ENCODE assay signal across 14 mouse cellular contexts in the genomic region with DNA sequence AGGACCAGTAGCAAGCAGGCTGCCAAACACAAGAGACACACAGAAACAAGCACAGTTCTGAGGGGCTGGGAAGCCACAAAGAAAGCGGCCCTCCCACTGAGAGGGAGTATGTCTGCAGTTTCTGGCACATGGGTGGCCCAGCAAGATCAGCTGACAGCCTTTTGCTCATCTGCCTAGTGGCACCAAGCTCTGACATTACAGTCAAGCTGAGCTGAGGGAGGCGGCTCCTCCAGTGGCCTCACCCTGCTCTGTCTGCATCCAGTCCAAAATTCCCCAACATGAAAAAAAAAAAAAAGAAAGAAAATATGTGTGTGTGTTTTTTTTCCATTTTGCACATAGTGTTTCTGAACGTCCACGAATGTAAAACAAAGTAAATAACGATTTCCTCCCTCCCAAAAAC.
DNase-seq lines count a peak whose midpoint lies in the region; ATAC-seq and TF ChIP-seq lines count a peak whose summit lies in the region.
"Had no signal": no experiment of that assay in that cellular context is flagged by ENCODE, and none has a peak within 500 bp of the region (broad histone marks: within the 10 kb centered on the region; RNA-seq: fewer than 3 reads in every experiment).

No protein-coding gene starts in this region.

- H3K27ac ChIP-seq in hindbrain, embryonic 10.5 days = peak overlapping the region; percentile 35; the same call in 1 of the 2 replicates
- H3K27ac ChIP-seq in hindbrain, postnatal 0 days = no peak overlapping the region
- 0 out of 2 replicates have a peak overlapping the region, but pooled peaks have one; percentile 33 for H3K27ac ChIP-seq in midbrain, embryonic 10.5 days (replicated peaks)
- no peak overlapping the region for H3K27ac ChIP-seq in midbrain, embryonic 13.5 days
- H3K27ac ChIP-seq in kidney, postnatal 0 days = peak overlapping the region; percentile 82
- H3K27ac ChIP-seq in stomach, embryonic 14.5 days (ENCODE audit: low read length) = peak overlapping the region; percentile 55; the same call in 1 of the 2 replicates
- H3K27ac ChIP-seq: liver, embryonic 14.5 days had no signal

- intact Hi-C loops in left cerebral cortex, postnatal 36 days (cut with DNase I) = no loop called here

- no peak overlapping the region for H3K4me2 ChIP-seq in hindbrain, postnatal 0 days (ENCODE audit: low read depth, low read length)
- no peak overlapping the region for H3K4me2 ChIP-seq in midbrain, embryonic 13.5 days (replicated peaks)
- H3K4me2 ChIP-seq in kidney, postnatal 0 days (ENCODE audit: low read length) = no peak overlapping the region
- no peak overlapping the region for H3K4me2 ChIP-seq in stomach, embryonic 14.5 days (replicated peaks; ENCODE audit: low read depth, low read length)

- no peak for ATAC-seq in hindbrain, postnatal 0 days
- no peak for ATAC-seq in midbrain, embryonic 13.5 days
- ATAC-seq in kidney, postnatal 0 days (replicated peaks; ENCODE audit: low FRiP score, low read depth) = no peak; the same call in 1 of the 2 replicates
- ATAC-seq in stomach, embryonic 14.5 days (ENCODE audit: insufficient number of reproducible peaks, insufficient read depth, low FRiP score, low read depth) = no peak

- DNase-seq in hindbrain, embryonic 10.5 days (ENCODE audit: low spot score) = no peak
- no peak for DNase-seq in hindbrain, postnatal 0 days (ENCODE audit: low spot score)
- DNase-seq in midbrain, embryonic 10.5 days (ENCODE audit: low spot score) = no peak
- DNase-seq in kidney, postnatal 0 days (ENCODE audit: low spot score) = peak; percentile 90
- no peak for DNase-seq in left cerebral cortex, postnatal 36 days (ENCODE audit: low spot score in 2 of 2)
- DNase-seq in embryo, embryonic 10.5 days (ENCODE audit: low spot score) = no peak
- DNase-seq: adrenal gland, postnatal 25 days; cerebellum, postnatal 36 days; heart, adult 18-20 months; midbrain, embryonic 14.5 days; spleen, adult 18-20 months had no signal

- H3K9ac ChIP-seq in hindbrain, postnatal 0 days (replicated peaks; ENCODE audit: low read length) = no peak overlapping the region
- no peak overlapping the region for H3K9ac ChIP-seq in midbrain, embryonic 13.5 days (replicated peaks)
- H3K9ac ChIP-seq in kidney, postnatal 0 days (ENCODE audit: low read depth, low read length) = no peak overlapping the region; the same call in 1 of the 2 replicates
- H3K9ac ChIP-seq in stomach, embryonic 14.5 days (replicated peaks; ENCODE audit: low read depth, low read length) = no peak overlapping the region
- H3K9ac ChIP-seq: liver, embryonic 14.5 days had no signal

- no peaks in the 10 kb centered on the region for H3K27me3 ChIP-seq in hindbrain, embryonic 10.5 days (ENCODE audit: insufficient read depth, poor library complexity, severe bottlenecking)
- no peaks in the 10 kb centered on the region for H3K27me3 ChIP-seq in hindbrain, postnatal 0 days (ENCODE audit: insufficient read depth, low read length)
- H3K27me3 ChIP-seq in midbrain, embryonic 10.5 days (ENCODE audit: low read depth, poor library complexity, severe bottlenecking) = no peaks in the 10 kb centered on the region
- no peaks in the 10 kb centered on the region for H3K27me3 ChIP-seq in midbrain, embryonic 13.5 days
- no peaks in the 10 kb centered on the region for H3K27me3 ChIP-seq in kidney, postnatal 0 days (ENCODE audit: insufficient read depth, low read length)
- no peaks in the 10 kb centered on the region for H3K27me3 ChIP-seq in stomach, embryonic 14.5 days (ENCODE audit: control insufficient read depth, insufficient read depth, low read length)

- WGBS in hindbrain, embryonic 10.5 days = 84% methylated on average over 5 of the region's 5 CpGs
- 65% methylated on average over 5 of the region's 5 CpGs for WGBS in hindbrain, postnatal 0 days
- WGBS in midbrain, embryonic 10.5 days = 86% methylated on average over 5 of the region's 5 CpGs
- 84% methylated on average over 5 of the region's 5 CpGs for WGBS in midbrain, embryonic 13.5 days
- 41% methylated on average over 5 of the region's 5 CpGs for WGBS in kidney, postnatal 0 days
- WGBS in stomach, embryonic 14.5 days = 50% methylated on average over 5 of the region's 5 CpGs

- peaks cover 8% of the 10 kb centered on the region; the same call in 1 of the 2 replicates for H3K4me1 ChIP-seq in hindbrain, embryonic 10.5 days (replicated peaks)
- H3K4me1 ChIP-seq in hindbrain, postnatal 0 days (ENCODE audit: insufficient read depth, low read length) = no peaks in the 10 kb centered on the region
- H3K4me1 ChIP-seq in midbrain, embryonic 10.5 days = peaks cover 10% of the 10 kb centered on the region; the same call in 1 of the 2 replicates
- H3K4me1 ChIP-seq in midbrain, embryonic 13.5 days (replicated peaks) = peaks cover 17% of the 10 kb centered on the region
- 0 out of 2 replicates have a peak, but pooled peaks cover 10% of the 10 kb centered on the region for H3K4me1 ChIP-seq in kidney, postnatal 0 days (replicated peaks; ENCODE audit: insufficient read depth, low read length)
- H3K4me1 ChIP-seq in stomach, embryonic 14.5 days (ENCODE audit: control insufficient read depth, insufficient read depth, low read length) = 0 out of 2 replicates have a peak, but pooled peaks cover 8% of the 10 kb centered on the region

- H3K36me3 ChIP-seq in hindbrain, embryonic 10.5 days = no peaks in the 10 kb centered on the region
- no peaks in the 10 kb centered on the region for H3K36me3 ChIP-seq in hindbrain, postnatal 0 days (ENCODE audit: insufficient read depth, low read length)
- H3K36me3 ChIP-seq in midbrain, embryonic 10.5 days = no peaks in the 10 kb centered on the region
- no peaks in the 10 kb centered on the region for H3K36me3 ChIP-seq in midbrain, embryonic 13.5 days
- H3K36me3 ChIP-seq in kidney, postnatal 0 days (ENCODE audit: insufficient read depth, low read length) = no peaks in the 10 kb centered on the region
- no peaks in the 10 kb centered on the region for H3K36me3 ChIP-seq in stomach, embryonic 14.5 days (ENCODE audit: control insufficient read depth, insufficient read depth, low read length)

- no peak for TF ChIP-seq CTCF in hindbrain, postnatal 0 days (IDR thresholded peaks at IDR 0.05; ENCODE audit: low read depth)
- TF ChIP-seq CTCF in kidney, postnatal 0 days (IDR thresholded peaks at IDR 0.05; ENCODE audit: low read depth) = 0 out of 2 replicates have a peak, but pooled peaks have one; percentile 4

- no peaks in the 10 kb centered on the region for H3K9me3 ChIP-seq in hindbrain, embryonic 10.5 days
- no peaks in the 10 kb centered on the region for H3K9me3 ChIP-seq in hindbrain, postnatal 0 days (ENCODE audit: low read length)
- H3K9me3 ChIP-seq in midbrain, embryonic 10.5 days (replicated peaks) = no peaks in the 10 kb centered on the region
- H3K9me3 ChIP-seq in midbrain, embryonic 13.5 days = no peaks in the 10 kb centered on the region; the same call in 1 of the 2 replicates
- H3K9me3 ChIP-seq in kidney, postnatal 0 days (replicated peaks; ENCODE audit: low read length) = no peaks in the 10 kb centered on the region
- H3K9me3 ChIP-seq in stomach, embryonic 14.5 days (ENCODE audit: control insufficient read depth, low read depth, low read length) = no peaks in the 10 kb centered on the region

- H3K4me3 ChIP-seq in hindbrain, embryonic 10.5 days = no peak overlapping the region
- no peak overlapping the region for H3K4me3 ChIP-seq in hindbrain, postnatal 0 days (ENCODE audit: low read length)
- no peak overlapping the region for H3K4me3 ChIP-seq in midbrain, embryonic 10.5 days
- H3K4me3 ChIP-seq in midbrain, embryonic 13.5 days (replicated peaks) = no peak overlapping the region
- no peak overlapping the region for H3K4me3 ChIP-seq in kidney, postnatal 0 days (replicated peaks; ENCODE audit: low read depth, low read length)
- no peak overlapping the region for H3K4me3 ChIP-seq in stomach, embryonic 14.5 days (ENCODE audit: low read depth, low read length)

Comparison
In these comparisons a context has a peak if more than half of its experiments do, and no peak if none do; other contexts are left out.
1. H3K27ac ChIP-seq: peak in hindbrain, embryonic 10.5 days (single experiment), midbrain, embryonic 10.5 days (single experiment), kidney, postnatal 0 days (single experiment) and stomach, embryonic 14.5 days (single experiment); none in hindbrain, postnatal 0 days (single experiment) and midbrain, embryonic 13.5 days (single experiment).